Mouse (Mus musculus) lung, embryonic 15.5 days (tissue): ENCODE measurements around the gene Cxadr. TPM values are rescaled to one million over a fixed set of nuclear protein-coding genes. Genes with fewer than 3 reads are reported as not detected.

Experiments used
- ATAC-seq: fragments of 200-750 bp; cut with Nextera tagmentation; 2 replicates; pipeline ENCODE4 v1.8.0; 2017; ENCODE audit warnings: moderate number of reproducible peaks, borderline replicate concordance; ENCODE audit not compliant: low FRiP score, low TSS enrichment; ENCODE audit errors: extremely low read depth
- H3K27ac ChIP-seq: fragments of 300-500 bp; sonication (generic); 2 replicates; pipeline ENCODE4 v1.5.1; 2015; ENCODE audit warnings: moderate library complexity, mild to moderate bottlenecking, inconsistent platforms
- H3K27me3 ChIP-seq: fragments of 300-500 bp; sonication (generic); 2 replicates; pipeline ENCODE4 v1.6.1; 2015; ENCODE audit warnings: inconsistent platforms
- H3K36me3 ChIP-seq: fragments of 300-500 bp; sonication (generic); 2 replicates; pipeline ENCODE4 v1.6.1; 2015; ENCODE audit warnings: inconsistent platforms
- H3K4me1 ChIP-seq: fragments of 300-500 bp; sonication (generic); 2 replicates; pipeline ENCODE4 v1.6.1; 2015; ENCODE audit warnings: inconsistent platforms
- H3K4me2 ChIP-seq: fragments of 300-500 bp; sonication (generic); 2 replicates; pipeline ENCODE4 v1.6.1; 2015; ENCODE audit warnings: inconsistent platforms, mild to moderate bottlenecking, moderate library complexity
- H3K4me3 ChIP-seq: fragments of 300-500 bp; sonication (generic); 2 replicates; pipeline ENCODE4 v1.5.1; 2015; ENCODE audit warnings: mild to moderate bottlenecking, inconsistent platforms
- H3K9ac ChIP-seq: fragments of 300-500 bp; sonication (generic); 2 replicates; pipeline ENCODE4 v1.6.1; 2015; ENCODE audit warnings: inconsistent platforms
- H3K9me3 ChIP-seq: fragments of 300-500 bp; sonication (generic); 2 replicates; pipeline ENCODE4 v1.6.1; 2016; ENCODE audit warnings: inconsistent platforms
- WGBS: fragments of 180-500 bp; shearing (Covaris S2); methylation state at CpG from one replicate; pipeline ENCODE4 v1.1.7; 2015; 5-methylcytosine and 5-hydroxymethylcytosine counted together
- polyA plus RNA-seq: library from polyadenylated mRNA; unstranded; fragments of >200 nt; fragmentation: Nextera tagmentation; extraction: Ambion mirVana; gene quantifications from 2 replicates; pipeline ENCODE4 v1.2.1, GENCODE M21; 2015

Cxadr gene
- polyA plus RNA-seq, 1 experiment from 2014 or later, result 34.1 TPM

- ATAC-seq, result peak; percentile 94
- 46% methylated on average over 2 of the region's 2 CpGs for WGBS
- no peak overlapping the region for H3K4me2 ChIP-seq
These were observed 105.4 kb downstream of the Cxadr start for GRCm38 (mm10) chr16:78406657-78407056.

GRCm38 (mm10) chr16:78407855-78408254, 106.6 kb downstream of the Cxadr start:
- WGBS, result 81% methylated on average over 6 of the region's 6 CpGs
- Histone ChIP-seq H3K4me3 (no peak overlapping the region), H3K9ac (no peak overlapping the region), H3K27ac (no peak overlapping the region), H3K4me2 (no peak overlapping the region), H3K9me3 (no peaks in the 10 kb centered on the region), H3K36me3 (no peaks in the 10 kb centered on the region), H3K4me1 (no peaks in the 10 kb centered on the region), H3K27me3 (no peaks in the 10 kb centered on the region)
- no peak for ATAC-seq

More at GRCm38 (mm10) chr16:78406657-78407056, 105.4 kb downstream of the Cxadr start:
- no peaks in the 10 kb centered on the region for H3K4me1 ChIP-seq
- no peaks in the 10 kb centered on the region for H3K27me3 ChIP-seq
- H3K9ac ChIP-seq, result no peak overlapping the region
- no peaks in the 10 kb centered on the region for H3K36me3 ChIP-seq
- no peak overlapping the region for H3K27ac ChIP-seq
- H3K4me3 ChIP-seq, result no peak overlapping the region
- H3K9me3 ChIP-seq, result no peaks in the 10 kb centered on the region

Other genes with a start within 250 kb of the Cxadr start
- 66.0 and 67.0 TPM in 2 replicates for gene Btg3, start 75.7 kb downstream of the Cxadr start, polyA plus RNA-seq